In genomic region chr10:17385181-17385580, GRCm38 (mm10) we compare ENCODE assay signal across 9 mouse cellular contexts.
DNase-seq lines count a peak whose midpoint lies in the region; ATAC-seq and TF ChIP-seq lines count a peak whose summit lies in the region.
"Had no signal": no experiment of that assay in that cellular context is flagged by ENCODE, and none has a peak within 500 bp of the region (broad histone marks: within the 10 kb centered on the region; RNA-seq: fewer than 3 reads in every experiment).

No protein-coding gene starts in this region.

- H3K9me3 ChIP-seq in heart, embryonic 10.5 days: no peaks in the 10 kb centered on the region
- no peaks in the 10 kb centered on the region for H3K9me3 ChIP-seq in heart, embryonic 13.5 days

- DNase-seq in heart, adult 2 months: peak; percentile 47 to 52
- DNase-seq in heart, embryonic 10.5 days (ENCODE audit: low spot score): no peak
- DNase-seq in ES-CJ7 (ENCODE audit: low read depth, low spot score) (peak; percentile 6), liver (no peak)
- DNase-seq in right cerebral cortex, postnatal 25 days: no peak
- no peak for DNase-seq in urinary bladder, adult 2 months (ENCODE audit: low spot score)

- H3K4me1 ChIP-seq in heart, adult 2 months (ENCODE audit: control insufficient read depth, insufficient read depth, low read length): peaks cover 2% of the 10 kb centered on the region
- H3K4me1 ChIP-seq in heart, embryonic 10.5 days: 0 out of 2 replicates have a peak, but pooled peaks cover 4% of the 10 kb centered on the region
- H3K4me1 ChIP-seq in brown adipose tissue, adult 24 weeks (ENCODE audit: control insufficient read depth, insufficient read depth, insufficient read length, low read length): peaks cover 2% of the 10 kb centered on the region; the same call in 1 of the 2 replicates
- H3K4me1 ChIP-seq in heart, embryonic 13.5 days: peaks cover 9% of the 10 kb centered on the region

- no peak overlapping the region for H3K4me2 ChIP-seq in heart, embryonic 13.5 days

- WGBS in heart, adult 2 months: 36% methylated on average over 1 of the region's 1 CpGs
- 49% methylated on average over 1 of the region's 1 CpGs for WGBS in heart, embryonic 10.5 days
- 46% methylated on average over 1 of the region's 1 CpGs for WGBS in heart, embryonic 13.5 days

- no peak for TF ChIP-seq EP300 in heart, adult 2 months (IDR thresholded peaks at IDR 0.05; ENCODE audit: insufficient read depth, low read depth, low read length)

- ATAC-seq in heart, embryonic 13.5 days (ENCODE audit: extremely low read depth, insufficient number of reproducible peaks, low FRiP score, low TSS enrichment): no peak

- H3K27ac ChIP-seq in heart, adult 2 months: no peak overlapping the region; the same call in 1 of the 2 replicates
- H3K27ac ChIP-seq in heart, embryonic 10.5 days: no peak overlapping the region
- peak overlapping the region; percentile 39; the same call in 1 of the 2 replicates for H3K27ac ChIP-seq in brown adipose tissue, adult 24 weeks (replicated peaks; ENCODE audit: low read depth, low read length)
- peak overlapping the region; percentile 58; the same call in 1 of the 2 replicates for H3K27ac ChIP-seq in heart, embryonic 13.5 days (replicated peaks)

- no peaks in the 10 kb centered on the region for H3K79me2 ChIP-seq in heart, adult 2 months (replicated peaks; ENCODE audit: control insufficient read depth, insufficient read depth, low read length)

- H3K4me3 ChIP-seq in heart, adult 2 months: no peak overlapping the region
- no peak overlapping the region for H3K4me3 ChIP-seq in heart, embryonic 10.5 days
- no peak overlapping the region for H3K4me3 ChIP-seq in brown adipose tissue, adult 24 weeks (ENCODE audit: insufficient read depth, low read depth, low read length)
- no peak overlapping the region for H3K4me3 ChIP-seq in heart, embryonic 13.5 days
- H3K4me3 ChIP-seq: erythroblast, embryonic 14.5 days had no signal

- H3K9ac ChIP-seq in heart, adult 2 months (ENCODE audit: low read depth, low read length): no peak overlapping the region
- no peak overlapping the region for H3K9ac ChIP-seq in heart, embryonic 13.5 days

- no peaks in the 10 kb centered on the region for H3K27me3 ChIP-seq in heart, adult 2 months (ENCODE audit: control insufficient read depth, insufficient read depth, low read length)
- H3K27me3 ChIP-seq in heart, embryonic 10.5 days (ENCODE audit: insufficient read depth, poor library complexity, severe bottlenecking): no peaks in the 10 kb centered on the region
- H3K27me3 ChIP-seq in heart, embryonic 13.5 days (replicated peaks): no peaks in the 10 kb centered on the region

- intact Hi-C loops in heart, adult 2 months (cut with DNase I): no loop called here

- TF ChIP-seq CTCF in heart, adult 2 months (IDR thresholded peaks at IDR 0.05): no peak

- TF ChIP-seq POLR2A in heart, adult 2 months (IDR thresholded peaks at IDR 0.05; ENCODE audit: insufficient read depth, low read depth, low read length): no peak

- no peaks in the 10 kb centered on the region; the same call in 1 of the 2 replicates for H3K36me3 ChIP-seq in heart, adult 2 months (ENCODE audit: control insufficient read depth, insufficient read depth, low read length)
- H3K36me3 ChIP-seq in heart, embryonic 10.5 days: no peaks in the 10 kb centered on the region
- no peaks in the 10 kb centered on the region for H3K36me3 ChIP-seq in heart, embryonic 13.5 days

Comparison
In these comparisons a context has a peak if more than half of its experiments do, and no peak if none do; other contexts are left out.
1. DNase-seq: peak in heart, adult 2 months (2 of 2) and ES-CJ7 (single experiment); none in heart, embryonic 10.5 days (single experiment), right cerebral cortex, postnatal 25 days (single experiment), liver (single experiment) and urinary bladder, adult 2 months (single experiment).
2. H3K27ac ChIP-seq: peak in brown adipose tissue, adult 24 weeks (single experiment) and heart, embryonic 13.5 days (single experiment); none in heart, adult 2 months (single experiment) and heart, embryonic 10.5 days (single experiment).